Comparison of ENCODE assay signal across 9 mouse cellular contexts in the genomic region with DNA sequence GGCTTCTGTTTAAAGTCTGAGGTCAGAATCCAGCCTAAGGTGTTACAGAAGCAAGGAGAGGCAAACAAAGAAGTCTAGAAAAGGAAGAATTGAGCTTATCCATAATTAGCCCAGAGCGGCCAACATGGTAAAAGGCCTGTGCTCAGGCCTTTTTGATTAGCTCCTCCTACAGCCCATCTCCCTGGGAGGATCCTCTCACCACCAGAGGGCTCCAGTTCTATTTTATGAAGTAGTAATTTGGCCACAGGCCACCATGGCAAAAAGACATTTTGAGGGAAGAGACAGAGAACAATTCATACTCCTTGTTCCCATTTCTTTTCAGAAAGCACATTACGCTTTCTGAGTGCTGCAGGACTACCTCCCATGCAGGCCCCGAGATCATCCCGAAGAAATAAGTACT. TPM values are rescaled to one million over a fixed set of nuclear protein-coding genes. Genes with fewer than 3 reads are reported as not detected.
DNase-seq lines count a peak whose midpoint lies in the region; ATAC-seq lines count a peak whose summit lies in the region.
"Had no signal": no experiment of that assay in that cellular context is flagged by ENCODE, and none has a peak within 500 bp of the region (broad histone marks: within the 10 kb centered on the region; RNA-seq: fewer than 3 reads in every experiment).

No protein-coding gene starts in this region.

- H3K27ac ChIP-seq in hindbrain, embryonic 10.5 days, result no peak overlapping the region
- H3K27ac ChIP-seq in hindbrain, embryonic 16.5 days (ENCODE audit: low read depth, low read length), result no peak overlapping the region
- H3K27ac ChIP-seq: liver, embryonic 13.5 days had no signal

- no peaks in the 10 kb centered on the region for H3K27me3 ChIP-seq in hindbrain, embryonic 10.5 days (ENCODE audit: insufficient read depth, poor library complexity, severe bottlenecking)
- no peaks in the 10 kb centered on the region for H3K27me3 ChIP-seq in hindbrain, embryonic 16.5 days (replicated peaks; ENCODE audit: control insufficient read depth, insufficient read depth, low read length)
- H3K27me3 ChIP-seq: liver, embryonic 13.5 days had no signal

- H3K4me2 ChIP-seq in hindbrain, embryonic 16.5 days (ENCODE audit: low read length), result no peak overlapping the region
- H3K4me2 ChIP-seq: liver, embryonic 13.5 days had no signal

- 92% methylated on average over 4 of the region's 4 CpGs for WGBS in hindbrain, embryonic 10.5 days
- WGBS in hindbrain, embryonic 16.5 days, result 74% methylated on average over 4 of the region's 4 CpGs

- ATAC-seq in hindbrain, embryonic 16.5 days, result no peak; the same call in 1 of the 2 replicates

- no peak overlapping the region for H3K9ac ChIP-seq in hindbrain, embryonic 16.5 days (ENCODE audit: low read depth, low read length)
- H3K9ac ChIP-seq: liver, embryonic 13.5 days had no signal

- peak; percentile 23 for DNase-seq in hindbrain, embryonic 10.5 days (ENCODE audit: low spot score)
- DNase-seq in T-cell, adult 2 months (ENCODE audit: low spot score), result peak; percentile 5
- peak; percentile 43 to 71 for DNase-seq in cerebellum, postnatal 25 days
- DNase-seq in gastrocnemius, postnatal 10 days, result peak; percentile 74
- DNase-seq in kidney, postnatal 36 days, result peak; percentile 72 to 83
- peak; percentile 88 for DNase-seq in lung, postnatal 10 days
- peak; percentile 73 for DNase-seq in right cerebral cortex, postnatal 14 days
- DNase-seq: liver, embryonic 13.5 days had no signal

- no peak overlapping the region for H3K4me3 ChIP-seq in hindbrain, embryonic 10.5 days
- no peak overlapping the region for H3K4me3 ChIP-seq in hindbrain, embryonic 16.5 days (ENCODE audit: low read length)
- H3K4me3 ChIP-seq: liver, embryonic 13.5 days had no signal

- H3K9me3 ChIP-seq in hindbrain, embryonic 10.5 days, result no peaks in the 10 kb centered on the region
- no peaks in the 10 kb centered on the region for H3K9me3 ChIP-seq in hindbrain, embryonic 16.5 days (ENCODE audit: control insufficient read depth, low read length)
- H3K9me3 ChIP-seq: liver, embryonic 13.5 days had no signal

- H3K36me3 ChIP-seq in hindbrain, embryonic 10.5 days, result peaks cover 22% of the 10 kb centered on the region
- H3K36me3 ChIP-seq in hindbrain, embryonic 16.5 days (ENCODE audit: control insufficient read depth, insufficient read depth, low read length), result peaks cover 2% of the 10 kb centered on the region; the same call in 1 of the 2 replicates
- H3K36me3 ChIP-seq: liver, embryonic 13.5 days had no signal

- H3K4me1 ChIP-seq in hindbrain, embryonic 10.5 days (replicated peaks), result no peaks in the 10 kb centered on the region
- H3K4me1 ChIP-seq in hindbrain, embryonic 16.5 days (ENCODE audit: control insufficient read depth, insufficient read depth, low read depth, low read length), result no peaks in the 10 kb centered on the region
- H3K4me1 ChIP-seq: liver, embryonic 13.5 days had no signal

RNA-seq across cellular contexts. Expression of gene Mthfd2l, which starts 46.3 kb away (rescaled TPM):
- polyA plus RNA-seq in hindbrain, embryonic 10.5 days (2016; fragmentation: Nextera tagmentation; extraction: Ambion mirVana), result 58.6 and 71.3 TPM in 2 replicates
- 59.4 and 61.8 TPM in 2 replicates for polyA plus RNA-seq in hindbrain, embryonic 16.5 days (2015; fragmentation: Nextera tagmentation; extraction: Ambion mirVana)
- 10 to 100 TPM; 13.5 to 17.0 TPM for total RNA-seq in gastrocnemius, postnatal 10 days (2021)

RNA-seq across cellular contexts. Expression of gene Epgn, which starts 50.0 kb away (rescaled TPM):
- polyA plus RNA-seq in hindbrain, embryonic 10.5 days (2016; fragmentation: Nextera tagmentation; extraction: Ambion mirVana), result 0.08 TPM in 1 of 2 replicates, not detected in the other
- 0.17 TPM in 1 of 2 replicates, not detected in the other for polyA plus RNA-seq in hindbrain, embryonic 16.5 days (2015; fragmentation: Nextera tagmentation; extraction: Ambion mirVana)
- under 1 TPM; 0.26 to 0.79 TPM for total RNA-seq in gastrocnemius, postnatal 10 days (2021)

Comparison
In these comparisons a context has a peak if more than half of its experiments do, and no peak if none do; other contexts are left out.
1. DNase-seq: peak in every context shown above with its lines; median percentile 88 in lung, postnatal 10 days; 78 in kidney, postnatal 36 days; 74 in gastrocnemius, postnatal 10 days; 73 in right cerebral cortex, postnatal 14 days; 57 in cerebellum, postnatal 25 days; 23 in hindbrain, embryonic 10.5 days; 5 in T-cell, adult 2 months.